Mouse (Mus musculus) layer of hippocampus, adult 18-20 months (tissue): ENCODE measurements around the gene Kctd21. TPM values are rescaled to one million over a fixed set of nuclear protein-coding genes. Genes with fewer than 3 reads are reported as not detected.

Source experiments
- DNase-seq, 2 experiments: peaks; one replicate each; pipeline ENCODE4 v3.0.0; 2022; ENCODE audit warnings: low spot score in 2 of 2
- total RNA-seq, 2 experiments: library from RNA; stranded (reverse); gene quantifications; 2 replicates each; pipeline ENCODE4 v1.2.3; 2021

Kctd21 gene
- total RNA-seq, 2 experiments from 2014 or later: 15.0 to 16.0 TPM

- DNase-seq: no peak
Observed at GRCm38 (mm10) chr7:97315656-97316055, 16.5 kb upstream of the Kctd21 start.

- DNase-seq: no peak
Observed at GRCm38 (mm10) chr7:97317706-97318105, 14.4 kb upstream of the Kctd21 start.

GRCm38 (mm10) chr7:97324342-97324741, 7.8 kb upstream of the Kctd21 start:
- DNase-seq: no peak

DNA sequence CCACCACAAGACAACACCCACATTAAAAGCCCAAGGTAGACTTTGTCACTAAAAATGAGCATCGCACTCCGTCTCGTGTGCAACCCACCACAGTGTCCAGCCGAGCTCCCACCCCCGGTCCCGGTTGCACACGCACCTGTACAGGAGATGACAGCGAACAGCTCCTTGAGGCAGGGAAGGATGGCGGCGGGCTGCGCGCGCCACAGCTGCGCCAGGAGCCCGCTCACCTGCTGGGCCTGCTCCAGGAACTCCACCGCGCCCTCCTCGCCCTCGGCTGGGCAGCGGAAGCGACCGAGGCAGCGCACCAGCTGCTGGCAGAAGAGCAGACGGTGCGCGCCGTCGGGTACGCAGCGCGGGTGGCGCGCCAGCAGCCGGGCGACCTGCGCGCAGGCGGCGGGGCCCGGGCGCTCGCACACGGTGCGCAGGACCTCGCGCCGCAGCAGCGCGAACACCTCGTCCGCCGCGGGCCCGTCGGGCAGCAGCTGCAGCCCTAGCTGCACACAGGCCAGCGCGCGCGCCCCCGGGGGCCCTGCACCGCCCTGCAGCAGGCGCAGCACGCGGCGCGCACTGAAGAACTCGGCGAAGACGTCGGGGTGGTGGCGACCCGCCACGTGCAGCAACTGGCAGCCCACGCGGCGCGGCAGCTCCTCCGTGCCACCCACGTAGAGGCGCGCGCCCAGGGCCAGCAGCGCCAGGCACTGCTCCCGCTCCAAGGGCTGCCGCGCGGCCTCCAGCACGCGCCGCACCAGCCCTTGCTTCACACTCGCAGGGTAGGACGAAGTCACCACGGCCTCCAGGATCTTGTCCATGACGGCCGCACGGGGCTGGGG, 6.8 kb upstream of the Kctd21 start:
- peak; percentile 40 to 52 for DNase-seq

GRCm38 (mm10) chr7:97327376-97327775, 4.8 kb upstream of the Kctd21 start:
- no peak for DNase-seq

DNA sequence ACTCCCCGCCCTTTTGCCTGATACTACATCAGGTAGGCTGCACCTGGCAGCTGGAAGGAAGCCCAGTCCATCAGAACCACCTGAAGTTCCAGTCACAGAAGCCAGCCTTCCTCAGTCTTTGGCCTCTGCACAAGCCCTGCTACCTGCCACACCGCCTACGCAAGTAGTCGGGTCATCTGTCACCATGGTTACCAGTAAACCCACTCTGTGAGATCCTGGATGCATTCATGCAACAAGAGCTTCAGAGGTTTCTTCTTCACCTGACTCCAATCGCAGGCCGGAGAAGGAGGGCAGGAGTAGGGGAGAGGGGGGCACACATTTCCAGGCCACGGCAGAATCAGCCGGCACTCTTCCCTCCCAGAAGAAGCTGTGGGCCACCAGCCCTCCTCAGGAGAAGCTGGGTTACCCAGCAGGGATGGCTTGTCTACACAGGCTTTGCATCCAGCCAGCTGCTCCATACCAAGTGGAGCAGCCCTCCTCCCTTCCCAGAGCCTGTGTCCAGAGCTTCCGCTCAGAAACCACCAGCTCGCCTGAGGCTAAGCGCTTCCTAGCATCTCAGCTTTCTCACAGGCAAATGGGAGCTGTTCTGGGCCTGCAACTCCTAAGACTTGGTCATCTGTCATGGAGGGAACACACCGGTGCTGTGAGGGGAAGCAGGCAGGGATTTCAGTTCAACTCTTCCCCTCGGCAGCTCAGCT, 3.1 kb upstream of the Kctd21 start:
- no peak for DNase-seq

DNA sequence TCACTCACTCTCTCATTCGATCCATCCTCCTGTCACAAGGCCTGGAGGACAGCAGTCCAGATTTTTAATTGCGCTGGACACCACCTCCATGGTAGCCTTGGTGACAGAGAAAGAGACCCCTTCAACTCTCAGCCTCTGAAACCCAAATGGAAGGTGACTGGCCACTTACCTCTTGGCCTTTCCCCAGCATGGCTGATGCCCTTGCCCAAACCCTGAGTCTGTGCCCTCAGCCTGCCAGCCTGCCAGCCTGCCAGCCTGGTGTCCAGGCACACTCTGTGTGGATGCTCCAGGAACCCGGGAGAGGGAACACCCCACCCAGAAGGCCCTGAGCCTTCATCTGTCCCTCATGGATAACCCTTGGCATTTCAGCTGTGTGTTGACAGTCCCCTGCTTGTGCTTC, 2.5 kb upstream of the Kctd21 start:
- DNase-seq: no peak

DNA sequence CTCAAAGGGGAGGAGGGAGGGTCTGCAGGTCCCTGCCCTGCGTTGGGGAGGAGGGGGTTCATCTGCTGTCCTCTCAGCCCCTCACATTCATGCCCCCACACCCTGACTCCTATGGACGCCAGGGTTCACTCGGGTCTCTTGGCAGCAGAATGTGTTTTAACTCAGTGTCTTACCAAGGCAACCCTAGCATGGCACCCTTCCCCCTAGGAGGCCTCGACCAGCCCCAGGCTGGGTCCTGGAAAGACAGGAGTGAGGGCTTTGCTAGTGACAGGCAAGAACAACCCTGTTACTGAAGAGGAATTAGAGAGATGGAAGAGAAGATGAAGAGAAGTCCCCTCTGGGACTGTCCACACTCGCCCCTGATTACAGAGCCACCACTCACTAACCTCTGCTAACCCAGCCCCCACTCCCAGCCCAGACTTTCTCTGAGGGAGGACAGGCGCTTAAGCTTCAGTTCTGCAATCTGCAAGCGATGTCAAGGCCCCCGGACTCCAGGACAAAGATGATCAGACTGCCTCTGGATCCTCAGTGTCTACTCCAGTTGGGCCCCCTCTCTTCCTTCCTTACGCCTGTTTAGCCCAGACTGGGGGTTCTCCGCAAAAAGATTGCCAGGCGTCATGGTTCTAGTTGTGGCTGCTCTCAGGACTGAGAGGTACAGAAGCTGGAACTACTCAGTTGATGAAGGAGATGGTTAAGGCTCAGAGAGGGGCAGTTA, 1.0 kb upstream of the Kctd21 start:
- DNase-seq: no peak

DNA sequence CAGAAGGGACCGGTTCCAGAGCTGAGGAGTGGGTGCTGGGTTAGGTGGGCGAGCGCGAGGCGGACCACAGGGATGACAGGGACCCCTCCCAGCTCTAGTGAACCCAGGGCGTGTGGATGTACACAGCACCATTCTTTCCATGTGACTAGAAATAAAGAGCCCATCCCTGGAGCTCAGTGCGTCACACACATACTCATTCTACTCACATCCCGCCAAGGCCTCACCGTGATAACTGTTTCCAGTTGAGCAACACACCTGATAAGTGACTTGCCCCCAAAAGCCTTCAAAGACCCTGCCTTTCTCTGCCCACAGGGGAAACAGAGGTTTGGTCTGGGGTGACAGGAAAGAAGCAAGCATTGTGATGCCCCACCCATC, 527 bp downstream of the Kctd21 start:
- no peak for DNase-seq

DNA sequence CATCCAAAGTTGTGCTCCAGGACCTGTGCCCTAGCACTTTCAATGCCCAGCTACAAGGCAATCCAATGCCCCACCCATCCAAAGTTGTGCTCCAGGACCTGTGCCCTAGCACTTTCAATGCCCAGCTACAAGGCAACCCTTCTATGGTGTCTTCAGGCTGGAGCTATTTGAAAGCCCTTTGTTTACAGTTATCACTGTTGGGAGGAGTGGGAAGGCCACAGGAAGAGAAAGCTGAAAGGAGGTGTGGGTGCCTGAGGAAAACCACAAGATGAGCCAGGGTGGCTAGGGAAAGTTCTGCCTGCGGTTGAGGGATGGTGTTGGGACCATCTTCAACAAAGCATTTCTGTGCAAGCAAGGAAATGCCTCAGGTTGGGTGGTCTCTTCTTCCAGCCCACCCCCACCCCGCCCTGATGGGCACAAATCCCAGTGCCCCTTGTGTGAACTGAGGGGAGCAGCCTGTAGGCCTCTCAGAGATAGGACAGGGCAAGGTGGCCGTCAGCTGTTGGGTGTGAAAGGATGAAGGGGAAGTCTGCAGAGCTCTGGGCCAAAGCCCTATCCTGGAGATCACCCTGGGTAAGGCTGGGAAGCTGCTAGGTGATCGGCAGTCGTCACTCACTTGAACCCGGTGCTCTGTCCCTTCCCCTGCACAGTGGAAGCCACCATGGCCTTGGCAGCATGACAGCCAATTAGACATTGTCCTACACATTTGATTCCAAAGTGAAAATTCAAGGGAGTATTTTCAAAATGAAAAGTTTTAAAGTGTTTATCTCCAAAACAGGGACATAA, 1.2 kb downstream of the Kctd21 start:
- no peak for DNase-seq

GRCm38 (mm10) chr7:97334406-97334805, 2.3 kb downstream of the Kctd21 start:
- no peak for DNase-seq

DNA sequence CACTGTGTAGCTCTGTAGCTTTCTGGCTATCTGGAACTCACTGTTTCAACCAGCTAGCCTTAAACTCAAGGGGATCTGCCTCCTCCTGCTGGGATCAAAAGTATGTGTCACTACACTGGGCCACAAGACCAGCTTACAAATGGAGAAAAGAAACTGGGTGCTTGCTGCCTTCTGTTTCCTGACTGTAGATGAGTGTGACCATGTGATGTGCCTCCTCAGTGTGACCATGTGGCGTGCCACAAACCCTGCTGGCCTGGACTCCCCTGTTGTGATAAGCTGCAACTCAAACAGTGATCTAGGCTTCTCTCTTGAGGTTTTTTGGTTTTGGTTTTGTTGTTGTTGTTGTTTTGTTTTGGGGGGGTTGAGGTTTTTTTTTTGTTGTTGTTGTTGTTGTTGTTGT, 4.6 kb downstream of the Kctd21 start:
- no peak for DNase-seq

GRCm38 (mm10) chr7:97338593-97338992, 6.5 kb downstream of the Kctd21 start:
- DNase-seq: no peak

DNA sequence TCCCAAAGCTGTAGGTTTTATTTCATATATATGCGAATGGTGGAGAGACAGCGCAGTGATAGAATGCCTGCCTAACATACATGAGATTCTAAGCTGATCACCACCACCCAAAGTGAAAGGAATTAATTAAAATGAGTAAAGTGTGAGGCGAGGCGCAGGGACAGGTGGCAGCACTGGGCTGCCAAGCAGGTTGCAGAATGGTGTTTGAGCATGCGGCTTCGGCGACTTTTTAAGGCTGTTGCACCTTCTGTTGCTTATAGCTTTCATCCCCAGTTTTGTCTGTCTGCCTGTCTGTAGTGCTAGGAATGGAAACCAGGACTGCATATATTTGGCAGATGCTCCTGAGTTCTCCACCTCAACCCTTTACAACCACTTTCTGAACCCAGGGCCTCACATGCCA, 7.5 kb downstream of the Kctd21 start:
- peak in 1 of 2 experiments; percentile 52 for DNase-seq

- no peak for DNase-seq
Observed at GRCm38 (mm10) chr7:97340907-97341849, 9.1 kb downstream of the Kctd21 start.

DNA sequence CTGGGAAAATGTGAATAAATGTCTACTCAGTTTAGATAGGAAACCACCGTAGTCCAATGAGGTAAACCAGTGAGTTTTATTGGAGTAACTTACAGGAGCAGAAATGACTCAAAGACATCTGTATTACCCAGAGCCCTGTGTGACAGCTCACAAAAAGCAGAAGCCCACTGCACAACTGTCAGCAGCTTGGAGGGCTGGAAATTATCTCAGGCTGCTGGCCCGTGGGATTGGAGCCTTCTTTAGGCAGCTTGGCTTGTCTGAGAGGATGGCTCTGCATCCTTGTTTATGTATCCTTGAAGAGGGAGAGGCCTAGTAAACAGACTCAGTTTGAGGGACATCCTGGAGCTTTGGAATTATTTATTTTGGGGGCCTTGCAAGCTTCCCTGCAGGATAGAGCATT, 10.8 kb downstream of the Kctd21 start:
- DNase-seq: no peak

GRCm38 (mm10) chr7:97344655-97345054, 12.5 kb downstream of the Kctd21 start:
- DNase-seq: no peak

DNA sequence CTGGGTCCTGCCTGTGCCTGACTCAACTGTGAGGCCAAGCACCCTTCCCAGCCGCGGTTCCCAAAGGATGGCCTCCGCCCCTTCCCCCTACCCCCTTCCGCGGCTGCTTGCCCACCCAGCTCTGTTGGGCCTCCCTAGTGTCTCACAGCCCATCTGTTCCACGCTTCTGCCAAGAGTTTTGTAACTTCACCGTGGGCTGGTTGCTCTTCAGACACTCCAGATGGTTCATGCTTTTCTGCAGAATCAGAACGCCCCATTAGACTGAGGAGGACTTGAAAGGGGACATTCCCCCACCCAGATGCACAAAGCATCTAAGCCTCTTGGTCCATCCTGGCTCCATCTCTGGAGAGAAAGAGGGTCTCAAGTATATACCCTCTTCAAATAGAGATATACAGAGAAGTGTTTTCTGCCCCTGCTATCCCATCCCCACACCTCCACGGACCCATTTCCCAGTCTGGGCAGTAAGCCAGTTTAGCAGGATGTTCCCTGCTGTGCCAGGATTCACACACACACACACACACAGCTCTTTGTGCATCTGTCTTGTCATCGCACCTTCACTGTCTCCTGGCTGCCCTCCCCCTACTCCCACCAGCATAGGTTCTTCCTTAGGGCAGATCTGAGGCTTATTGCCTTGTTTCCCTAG, 13.2 kb downstream of the Kctd21 start:
- peak; percentile 85 to 91 for DNase-seq

DNA sequence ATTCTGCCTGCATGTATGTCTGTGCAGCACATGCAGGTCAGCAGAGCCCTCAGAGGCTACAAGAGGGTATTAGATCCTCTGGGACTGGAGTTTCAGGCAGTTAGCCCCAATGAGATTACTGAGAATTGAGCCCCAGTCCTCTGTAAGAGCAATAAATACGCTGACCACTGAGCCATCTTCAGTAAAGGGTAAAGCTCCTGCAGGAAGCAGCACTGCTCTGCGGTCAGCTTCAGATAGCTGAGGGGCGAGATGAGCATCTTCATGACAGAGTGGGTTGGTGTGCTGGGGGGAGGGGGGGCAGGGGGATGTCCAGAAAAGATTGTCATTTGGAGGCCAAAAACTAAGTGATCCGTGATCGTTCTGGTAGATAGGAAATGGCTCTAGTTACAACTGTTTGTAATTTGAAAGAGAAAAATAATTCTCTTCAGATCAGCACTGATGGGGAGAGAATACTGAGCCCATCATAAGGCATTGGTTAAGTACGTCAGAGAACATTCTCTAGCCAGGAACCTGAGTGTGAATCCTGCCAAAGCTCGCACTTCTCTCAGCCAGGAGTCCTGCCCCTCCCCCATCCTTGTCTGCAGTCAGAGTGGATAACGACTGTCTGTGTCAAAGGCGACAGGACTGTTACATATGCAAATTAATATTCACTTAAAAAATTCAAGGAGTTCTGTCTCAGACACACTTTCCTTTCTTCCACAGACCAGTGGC, 14.1 kb downstream of the Kctd21 start:
- DNase-seq: no peak
